Mouse (Mus musculus) left cerebral cortex, adult 2 months (tissue): ENCODE measurements around the gene Tatdn3. TPM values are rescaled to one million over a fixed set of nuclear protein-coding genes. Genes with fewer than 3 reads are reported as not detected.

Experiments used
- DNase-seq, 2 experiments: peaks; one replicate each; pipeline ENCODE4 v3.0.0; 2021 to 2022; ENCODE audit warnings: low spot score in 2 of 2, mixed read lengths in 1 of 2; ENCODE audit errors: extremely low spot score in 1 of 2
- H3K27ac ChIP-seq: fragments of 200-600 bp; 2 replicates; pipeline ENCODE4 v1.8.1; 2022
- H3K4me3 ChIP-seq: fragments of 200-600 bp; 2 replicates; pipeline ENCODE4 v1.8.1; 2022
- CTCF ChIP-seq: fragments of 200-600 bp; IDR thresholded peaks from 2 replicates; pipeline ENCODE4 v1.8.1; 2022; ENCODE audit warnings: antibody characterized with exemption, mild to moderate bottlenecking, moderate library complexity
- intact Hi-C: fragments of 180-260 bp; cut with DNase I; formaldehyde crosslinking; loops from one replicate; pipeline ENCODE4 v1.15.1; 2025
- long read RNA-seq, 2 experiments: library from polyadenylated mRNA; stranded (forward); transcript quantifications; one replicate each; pipeline ENCODE4 v2.0.0; 2021; ENCODE audit warnings: borderline mapping rate in 2 of 2
- total RNA-seq, 2 experiments: library from RNA; stranded (reverse); gene quantifications; 2 replicates each; pipeline ENCODE4 v1.2.3; 2021

Gene Tatdn3
- total RNA-seq, result 10 to 100 TPM; 30.9 to 35.4 TPM
- long read RNA-seq, experiment 1, partial matches to known transcripts, result 0 of 13 reads
- long read RNA-seq, experiment 1, other reads (novel, unspliced or antisense), result 5 of 13 reads
- long read RNA-seq, experiment 2, partial matches to known transcripts, result 1 of 7 reads
- long read RNA-seq, experiment 2, other reads (novel, unspliced or antisense), result 4 of 7 reads

GRCm38 (mm10) chr1:191062781-191063485 lies at the start of gene Tatdn3, which contains the start of gene Nsl1:
Gene Tatdn3 (minus strand): TSS chr1:191062932.
Gene Nsl1 (plus strand): TSS chr1:191063012.
- intact Hi-C loops, result loop anchor here (2.0 kb wide), 1 partner anchor 36 kb away; the partner anchor contains the start of gene Flvcr1
- peak within 1 kb of the TSS; percentile 84 for H3K4me3 ChIP-seq
- peak; percentile 30 for TF ChIP-seq CTCF
- peak within 1 kb of the TSS; percentile 90 for H3K27ac ChIP-seq
- peak; percentile 91 to 98 for DNase-seq

- Histone ChIP-seq H3K4me3 (no peak overlapping the region), H3K27ac (no peak overlapping the region)
- no peak for DNase-seq
- no peak for TF ChIP-seq CTCF
- intact Hi-C loops, result no loop called here
Measured at GRCm38 (mm10) chr1:191111146-191111545, 48.4 kb upstream of the Tatdn3 start.

- intact Hi-C loops, result no loop called here
- Histone ChIP-seq H3K27ac (no peak overlapping the region), H3K4me3 (no peak overlapping the region)
- TF ChIP-seq CTCF, result no peak
- no peak for DNase-seq
Measured at GRCm38 (mm10) chr1:191109907-191110306, 47.2 kb upstream of the Tatdn3 start.

GRCm38 (mm10) chr1:191107306-191107705 lies 44.6 kb upstream of the Tatdn3 start:
- no peak overlapping the region for H3K27ac ChIP-seq
- intact Hi-C loops, result no loop called here
- H3K4me3 ChIP-seq, result no peak overlapping the region
- no peak for DNase-seq
- no peak for TF ChIP-seq CTCF

- intact Hi-C loops, result no loop called here
- no peak for DNase-seq
- TF ChIP-seq CTCF, result no peak
- Histone ChIP-seq H3K27ac (no peak overlapping the region), H3K4me3 (no peak overlapping the region)
Measured at GRCm38 (mm10) chr1:191105246-191105645, 42.5 kb upstream of the Tatdn3 start.

GRCm38 (mm10) chr1:191102730-191103370 lies 40.1 kb upstream of the Tatdn3 start:
- intact Hi-C loops, result no loop called here
- no peak for TF ChIP-seq CTCF
- Histone ChIP-seq H3K4me3 (no peak overlapping the region), H3K27ac (no peak overlapping the region)
- peak in 1 of 2 experiments; percentile 23 for DNase-seq

- no peak overlapping the region for H3K27ac ChIP-seq
- no peak for DNase-seq
- H3K4me3 ChIP-seq, result no peak overlapping the region
- intact Hi-C loops, result loop anchor here (5.0 kb wide), 1 partner anchor 177 kb away; no protein-coding TSS in a partner anchor
- no peak for TF ChIP-seq CTCF
Measured at GRCm38 (mm10) chr1:191099772-191100291, 37.1 kb upstream of the Tatdn3 start.

GRCm38 (mm10) chr1:191099114-191099513 lies 36.4 kb upstream of the Tatdn3 start:
- no peak for TF ChIP-seq CTCF
- intact Hi-C loops, result loop anchor here (5.0 kb wide), 1 partner anchor 178 kb away; no protein-coding TSS in a partner anchor
- DNase-seq, result no peak
- no peak overlapping the region for H3K4me3 ChIP-seq
- no peak overlapping the region for H3K27ac ChIP-seq

GRCm38 (mm10) chr1:191097802-191098747 lies 35.3 kb upstream of the Tatdn3 start, which contains the start of gene Batf3:
Gene Batf3 (plus strand): TSS chr1:191097847.
- Histone ChIP-seq H3K27ac (no peak within 1 kb of the TSS), H3K4me3 (peak within 1 kb of the TSS; percentile 53)
- DNase-seq, result peak; percentile 31
- intact Hi-C loops, result loop anchor here (5.0 kb wide), 1 partner anchor 179 kb away; no protein-coding TSS in a partner anchor
- TF ChIP-seq CTCF, result peak; percentile 54

GRCm38 (mm10) chr1:191096871-191097681 lies 34.3 kb upstream of the Tatdn3 start:
- Histone ChIP-seq H3K4me3 (no peak overlapping the region), H3K27ac (no peak overlapping the region)
- TF ChIP-seq CTCF, result no peak; the same call in 1 of the 2 replicates
- no peak for DNase-seq
- intact Hi-C loops, result loop anchor here (5.0 kb wide), 1 partner anchor 180 kb away; no protein-coding TSS in a partner anchor
